Mouse (Mus musculus) adrenal gland, adult 10 weeks (tissue): ENCODE results near the gene Lrp10. TPM values are rescaled to one million over a fixed set of nuclear protein-coding genes. Genes with fewer than 3 reads are reported as not detected.

Source experiments
- polyA plus RNA-seq: library from polyadenylated mRNA; stranded (reverse); fragments of 350-450 nt; fragmentation: Illumina TruSeq; extraction: RNeasy Lipid Tissue Mini Kit (QIAGEN cat#74804); gene quantifications from one replicate; pipeline ENCODE4 v1.2.3, GENCODE M21; 2014; ENCODE audit warnings: low read depth, low replicate concordance

Lrp10 gene
- 8.6 TPM for polyA plus RNA-seq

DNA sequence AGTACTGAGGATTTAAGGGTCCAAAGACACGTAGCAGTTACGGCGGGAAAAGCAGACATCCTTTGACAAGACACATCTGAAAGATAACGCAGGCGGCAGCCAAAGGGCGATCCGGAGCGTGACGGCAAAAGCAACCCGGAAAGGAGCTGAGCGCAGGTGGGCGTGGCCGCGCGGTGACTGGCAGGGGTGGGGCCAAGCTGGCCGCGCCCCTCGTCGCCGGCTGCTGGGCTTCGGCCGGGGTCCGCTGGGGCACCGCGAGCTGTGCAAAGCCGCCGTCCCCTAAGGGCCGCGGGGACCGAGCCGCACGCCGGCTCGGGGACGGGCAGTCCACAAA lies at the start of gene Lrp10:
TSS of gene Lrp10 (plus strand) at position 179 of the 334 bp plus-strand sequence.

DNA sequence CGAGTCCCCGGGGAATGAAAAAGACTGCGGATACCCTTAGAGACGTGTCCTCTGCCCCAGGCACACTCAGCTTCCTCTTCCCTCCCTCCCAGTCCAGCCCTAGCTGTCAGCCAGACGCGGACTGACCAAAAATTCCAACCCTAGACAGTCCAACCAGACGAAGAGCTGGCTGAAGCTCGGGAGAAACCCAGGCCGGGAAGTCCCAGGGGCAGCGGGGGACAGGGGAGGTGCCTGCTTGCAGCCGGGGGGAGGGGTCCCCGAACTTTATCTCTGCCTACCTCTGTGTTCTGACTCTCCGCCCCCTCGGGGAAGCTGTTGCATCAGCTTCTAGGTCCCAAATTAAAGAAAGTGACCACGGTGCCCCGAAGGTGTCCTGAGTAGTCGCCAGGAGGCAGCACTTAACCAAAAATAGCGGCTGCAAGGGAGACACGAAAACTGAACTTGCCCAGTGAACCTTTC lies 46.3 kb upstream of the Lrp10 start, which contains the start of gene Slc7a7:
TSS of gene Slc7a7 (minus strand) at position 158 of the 459 bp plus-strand sequence.

GRCm38 (mm10) chr14:54426689-54427398 lies 37.1 kb upstream of the Lrp10 start, which contains the start of gene Mrpl52:
Gene Mrpl52 (plus strand): TSS chr14:54426909.

DNA sequence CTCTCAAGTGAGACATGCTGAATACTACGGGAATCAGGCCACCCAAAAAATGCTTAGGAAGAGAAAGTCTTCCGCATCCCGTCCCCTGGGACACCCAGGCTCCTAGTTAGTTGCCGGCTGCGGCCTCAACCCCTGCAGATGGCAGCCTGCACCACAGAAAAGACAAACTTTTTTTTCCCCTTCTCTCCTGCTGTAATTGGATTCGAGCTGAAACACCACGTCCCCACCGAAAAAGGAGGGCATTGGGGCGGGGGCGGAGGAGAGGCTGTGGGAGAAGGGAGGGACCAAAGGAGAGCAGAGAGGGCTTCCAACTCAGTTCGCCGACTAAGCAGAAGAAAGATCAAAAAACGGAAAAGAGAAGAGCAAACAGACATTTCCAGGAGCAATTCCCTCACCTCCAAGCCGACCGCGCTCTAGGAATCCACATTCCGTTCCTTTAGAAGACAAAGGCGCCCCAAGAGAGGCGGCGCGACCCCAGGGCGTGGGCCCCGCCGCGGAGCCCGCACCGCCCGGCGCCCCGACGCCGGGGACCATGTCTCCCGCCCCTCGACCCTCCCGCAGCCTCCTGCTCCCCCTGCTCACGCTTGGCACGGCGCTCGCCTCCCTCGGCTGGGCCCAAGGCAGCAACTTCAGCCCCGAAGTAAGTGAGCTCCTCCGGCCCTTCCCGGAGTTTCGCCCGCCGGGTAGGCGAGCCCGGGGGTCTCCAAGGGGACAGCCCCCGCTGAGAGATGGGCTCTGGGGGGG lies 32.4 kb upstream of the Lrp10 start, which contains the start of gene Mmp14:
TSS of gene Mmp14 (plus strand) at position 279 of the 744 bp plus-strand sequence.

GRCm38 (mm10) chr14:54475941-54476844 lies 12.3 kb downstream of the Lrp10 start, which contains the start of gene Rem2:
Gene Rem2 (plus strand): TSS chr14:54476100.

Other genes with a start within 250 kb of the Lrp10 start
- gene Dad1, start 210.0 kb upstream of the Lrp10 start, polyA plus RNA-seq = 19.8 TPM
- gene Abhd4, start 209.9 kb upstream of the Lrp10 start, polyA plus RNA-seq = 151 TPM
- gene Olfr49, start 179.2 kb upstream of the Lrp10 start, polyA plus RNA-seq = not detected
- gene Oxa1l, start 103.3 kb upstream of the Lrp10 start, polyA plus RNA-seq = 15.0 TPM
- 0.41 TPM for gene Slc7a7, start 46.4 kb upstream of the Lrp10 start, polyA plus RNA-seq
- gene Mrpl52, start 37.2 kb upstream of the Lrp10 start, polyA plus RNA-seq = 49.0 TPM
- 31.8 TPM for gene Mmp14, start 32.5 kb upstream of the Lrp10 start, polyA plus RNA-seq
- not detected for gene Rem2, start 12.0 kb downstream of the Lrp10 start, polyA plus RNA-seq
- gene Prmt5, start 53.4 kb downstream of the Lrp10 start, polyA plus RNA-seq = 58.8 TPM
- 11.6 TPM for gene Haus4, start 90.5 kb downstream of the Lrp10 start, polyA plus RNA-seq
- gene Ajuba, start 113.4 kb downstream of the Lrp10 start, polyA plus RNA-seq = 15.4 TPM
- 1.7 TPM for gene 4931414P19Rik, start 141.9 kb downstream of the Lrp10 start, polyA plus RNA-seq
- gene Psmb5, start 153.9 kb downstream of the Lrp10 start, polyA plus RNA-seq = 11.3 TPM
- gene Psmb11, start 157.3 kb downstream of the Lrp10 start, polyA plus RNA-seq = not detected
- gene Gm17606, start 176.8 kb downstream of the Lrp10 start, polyA plus RNA-seq = not detected
- gene Cdh24, start 177.2 kb downstream of the Lrp10 start, polyA plus RNA-seq = 0.17 TPM
- 26.5 TPM for gene 1700123O20Rik, start 222.1 kb downstream of the Lrp10 start, polyA plus RNA-seq
- gene Acin1, start 222.8 kb downstream of the Lrp10 start, polyA plus RNA-seq = 163 TPM
- gene Gm29776, start 234.7 kb downstream of the Lrp10 start, polyA plus RNA-seq = not detected
- gene Cebpe, start 248.0 kb downstream of the Lrp10 start, polyA plus RNA-seq = not detected